Mouse (Mus musculus) cerebellum, postnatal 4 days (tissue): ENCODE measurements around the gene Gpc1.

Experiments
- DNase-seq, 2 experiments: peaks; one replicate each; pipeline ENCODE4 v3.0.0; 2022; ENCODE audit warnings: low spot score in 2 of 2, mixed read lengths in 1 of 2

Gene Gpc1

DNA sequence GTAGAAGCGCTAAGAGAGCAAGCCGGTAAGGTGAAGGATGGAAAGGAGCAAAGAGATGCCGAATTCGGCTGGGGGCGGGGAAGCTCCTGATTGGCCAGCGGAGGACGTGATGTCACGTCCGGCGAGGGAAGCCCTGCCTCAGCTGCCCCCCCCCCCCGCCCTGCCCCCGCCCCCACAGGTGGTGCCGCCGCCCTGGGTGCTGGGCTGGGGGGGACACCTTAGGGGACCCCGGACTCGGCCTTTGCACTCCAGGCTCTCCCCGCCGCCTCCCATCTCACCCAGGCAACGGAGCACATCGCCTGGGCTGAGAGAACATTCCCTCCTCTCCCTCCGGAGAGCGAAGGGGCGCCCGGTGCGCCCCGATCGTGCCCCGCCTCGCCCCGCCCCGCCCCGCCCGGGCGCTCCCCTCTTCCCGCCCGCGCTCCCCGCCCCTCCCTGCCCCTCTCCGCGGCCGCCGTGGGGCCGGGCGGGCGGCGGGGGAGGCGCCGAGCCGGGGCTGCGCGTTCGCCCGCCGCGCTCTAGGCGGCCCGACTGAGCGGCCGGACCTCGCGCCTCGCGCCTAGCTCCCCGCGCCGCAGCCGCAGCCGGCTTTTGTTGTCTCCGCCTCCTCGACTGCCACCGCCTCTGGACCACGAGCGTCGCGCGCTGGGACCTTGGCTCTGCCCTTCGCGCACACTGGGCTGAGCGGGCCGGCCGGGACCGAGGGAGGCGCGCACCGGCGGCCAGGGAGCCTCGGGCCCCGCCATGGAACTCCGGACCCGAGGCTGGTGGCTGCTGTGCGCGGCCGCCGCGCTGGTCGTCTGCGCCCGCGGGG, at the start of gene Gpc1:
Gpc1 (plus strand) TSS at position 458 of the 814 bp plus-strand sequence.
- peak; percentile 63 to 85 for DNase-seq

DNA sequence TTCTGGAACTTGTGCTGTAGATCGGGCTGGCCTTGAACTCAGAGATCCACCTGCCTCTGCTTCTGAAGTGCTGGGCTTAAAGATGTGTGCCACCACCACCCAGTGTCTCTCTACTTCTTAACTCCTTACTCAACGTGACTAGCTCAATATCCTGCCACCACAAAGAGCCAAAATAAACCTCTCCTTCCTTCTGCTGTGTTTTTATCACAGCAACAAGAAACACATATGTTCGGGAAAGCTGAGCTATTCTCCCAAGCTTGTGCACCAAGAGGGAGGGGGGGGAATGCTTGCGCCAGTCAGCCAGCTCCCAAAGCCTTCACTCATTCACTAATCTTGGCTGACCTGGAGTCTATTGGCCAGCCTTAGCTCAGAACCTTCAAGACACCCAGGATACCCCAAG, 49.6 kb upstream of the Gpc1 start:
- DNase-seq: no peak

DNA sequence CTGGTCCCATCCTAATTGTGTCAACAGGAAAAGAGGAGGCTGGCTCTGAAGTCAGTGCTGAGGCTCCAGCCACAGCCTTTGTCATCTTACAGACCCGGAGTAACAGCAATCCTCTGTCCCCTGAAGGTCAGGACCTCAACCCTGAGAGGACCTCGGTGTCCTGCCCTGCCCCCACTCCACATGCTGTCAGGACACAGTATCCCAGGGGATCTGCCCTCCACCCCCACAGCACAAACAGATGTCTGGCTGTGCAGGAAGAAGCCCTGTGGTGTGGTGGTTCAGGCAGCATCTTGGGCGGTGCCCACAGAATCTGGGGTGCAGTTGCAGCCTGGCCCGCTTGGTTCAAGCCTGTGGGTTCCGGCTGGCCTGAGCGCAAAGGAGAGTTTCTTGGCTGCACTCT, 48.9 kb upstream of the Gpc1 start:
- no peak for DNase-seq

DNA sequence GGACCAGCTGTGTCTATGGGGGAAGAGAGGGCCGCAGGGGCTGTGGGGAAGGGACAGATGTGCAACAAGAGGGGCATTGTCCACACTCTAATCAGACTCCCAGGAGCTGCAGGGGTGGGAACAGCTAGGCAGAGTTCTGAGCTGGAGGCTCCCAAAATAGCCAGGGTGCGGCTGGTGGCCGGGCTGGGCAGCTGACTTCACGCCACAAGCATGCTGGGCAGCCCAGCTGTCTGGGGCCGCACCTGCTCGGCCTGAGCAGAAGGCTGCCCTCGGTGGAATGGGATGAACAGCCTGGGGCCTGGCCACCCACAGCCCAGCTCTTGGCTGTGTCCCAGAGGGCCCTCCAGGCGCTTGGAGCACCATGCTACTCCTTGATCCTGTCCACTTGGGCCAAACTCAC, 44.2 kb upstream of the Gpc1 start:
- peak in 1 of 2 experiments; percentile 55 for DNase-seq

DNA sequence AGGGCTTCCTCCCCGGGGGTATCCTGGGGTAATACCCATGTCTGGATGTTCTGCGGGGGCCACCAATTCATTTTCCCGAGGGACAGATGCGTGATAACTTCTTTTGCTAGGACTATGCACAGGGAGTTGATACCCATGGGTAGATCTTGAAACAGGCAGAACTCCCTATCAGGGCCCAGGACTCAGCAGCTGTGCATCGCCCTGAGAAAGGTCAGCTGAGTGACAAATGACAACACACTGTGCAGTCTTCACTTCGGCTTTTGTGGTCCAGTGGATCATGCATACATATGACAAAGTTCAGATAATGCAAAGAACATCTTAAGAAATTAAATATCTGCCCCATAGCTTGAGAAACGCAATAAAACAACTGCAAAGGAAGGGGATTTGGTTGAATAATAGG, 43.4 kb upstream of the Gpc1 start:
- DNase-seq: no peak

DNA sequence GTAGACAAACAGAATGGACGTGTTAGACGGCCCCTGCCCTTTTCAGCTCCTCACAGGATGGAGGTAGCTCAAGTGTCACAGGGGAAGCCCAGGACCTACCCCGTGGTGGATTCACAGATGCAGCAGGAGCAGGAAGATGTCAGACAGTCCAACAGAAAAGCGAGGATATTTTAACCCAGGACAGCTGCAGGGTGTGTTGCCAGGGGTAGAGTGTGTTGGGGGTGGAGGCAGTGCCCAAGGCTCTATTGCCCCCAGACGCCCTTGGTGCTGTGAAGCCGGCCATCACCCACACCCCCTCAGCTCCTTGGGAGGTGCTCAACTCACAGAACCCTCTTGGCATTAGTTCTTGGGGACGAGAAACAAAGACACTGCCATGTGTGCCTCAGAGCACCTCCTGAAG, 40.8 kb upstream of the Gpc1 start:
- no peak for DNase-seq

DNA sequence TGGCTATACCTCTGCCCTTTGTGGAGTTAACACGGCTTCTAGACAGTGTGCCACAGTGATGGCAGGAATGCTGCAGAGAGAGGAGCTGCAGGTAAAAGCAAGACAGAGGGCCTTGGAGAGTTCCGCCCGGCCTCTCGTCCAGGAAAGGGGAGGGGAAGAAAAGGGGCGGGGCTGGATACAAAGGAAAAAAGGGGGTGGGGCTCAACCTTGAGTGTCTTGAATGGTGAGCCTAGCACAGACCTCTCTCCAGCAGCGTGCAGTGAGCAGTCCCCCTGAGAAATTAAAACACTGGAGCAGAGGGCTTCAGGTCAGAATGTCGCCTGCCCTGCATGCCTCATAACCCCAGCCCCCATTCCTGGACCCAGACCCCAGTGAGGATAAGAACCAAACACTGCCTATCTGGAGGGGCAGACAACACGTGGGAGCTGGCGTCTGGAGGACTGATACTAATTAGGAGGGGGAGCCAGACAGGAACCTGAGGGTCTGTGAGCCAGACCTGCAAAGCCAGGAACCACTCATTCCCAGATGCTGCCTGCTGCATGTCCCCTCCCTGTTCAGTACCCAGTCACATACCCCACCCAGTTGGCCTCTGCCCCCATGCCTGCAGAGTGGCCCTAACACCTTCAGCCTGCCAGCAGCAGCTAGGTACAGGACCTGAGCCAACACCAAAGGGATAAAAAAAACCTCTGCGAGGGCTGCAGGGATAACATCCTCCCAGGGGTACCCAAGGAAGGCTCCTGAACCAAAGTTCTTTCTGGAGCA, 40.2 kb upstream of the Gpc1 start:
- no peak for DNase-seq

DNA sequence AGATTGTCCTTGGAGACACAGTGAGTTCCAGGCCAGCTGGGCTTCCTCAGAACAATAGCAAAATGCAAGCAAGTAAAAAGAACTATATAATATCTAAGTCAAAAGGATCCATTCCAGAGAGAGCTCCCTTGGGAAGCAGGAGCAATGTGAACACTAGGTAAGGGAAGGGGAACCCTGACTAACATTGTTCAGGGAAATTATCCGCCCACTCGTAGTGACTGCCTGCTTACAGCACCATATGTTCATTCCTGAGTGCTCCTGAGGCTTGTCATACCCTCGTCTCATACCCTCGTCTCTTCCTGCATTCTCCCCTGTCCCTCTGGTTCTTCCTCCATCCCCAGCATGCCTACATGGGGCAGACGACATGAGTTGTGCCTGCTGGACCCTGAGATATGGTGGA, 37.7 kb upstream of the Gpc1 start:
- no peak for DNase-seq

DNA sequence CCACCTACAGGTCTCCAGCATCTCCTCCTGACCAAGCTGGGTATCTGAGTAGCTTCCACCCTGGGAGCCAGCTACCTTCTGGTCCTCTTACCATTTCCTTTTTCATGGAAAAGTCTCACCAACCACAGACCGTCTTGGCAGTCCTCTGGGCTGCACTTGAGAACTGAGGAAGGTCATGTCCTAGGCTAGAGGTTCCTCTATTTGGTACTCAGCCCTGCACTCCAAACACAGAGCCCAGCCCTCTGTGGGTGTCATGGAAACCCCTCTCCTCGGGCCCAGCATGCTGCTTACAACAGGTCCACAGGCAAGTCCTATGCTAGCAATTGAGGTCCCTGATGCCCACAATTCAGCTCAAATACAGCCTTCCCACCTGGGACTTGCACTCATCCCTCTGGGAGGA, 33.0 kb upstream of the Gpc1 start:
- DNase-seq: no peak

DNA sequence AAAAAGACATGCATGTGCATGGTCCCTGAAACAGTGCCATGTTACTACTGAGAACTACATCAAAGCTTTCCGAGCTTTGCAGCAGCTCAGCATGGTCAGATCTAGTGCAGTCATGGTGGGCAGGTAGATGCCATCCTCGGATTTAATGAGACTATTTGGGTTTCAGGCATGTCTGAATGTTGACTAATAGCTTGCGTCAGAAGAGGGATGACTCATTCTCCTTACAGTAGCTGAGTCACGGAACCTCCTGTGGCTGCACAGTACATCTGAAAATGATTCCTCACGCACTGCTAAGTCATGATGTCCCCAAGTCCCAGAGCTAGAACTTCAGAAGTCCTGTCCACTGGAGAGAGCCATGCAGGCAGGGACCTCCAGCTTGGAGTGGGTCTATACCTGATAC, 31.8 kb upstream of the Gpc1 start:
- DNase-seq: no peak

DNA sequence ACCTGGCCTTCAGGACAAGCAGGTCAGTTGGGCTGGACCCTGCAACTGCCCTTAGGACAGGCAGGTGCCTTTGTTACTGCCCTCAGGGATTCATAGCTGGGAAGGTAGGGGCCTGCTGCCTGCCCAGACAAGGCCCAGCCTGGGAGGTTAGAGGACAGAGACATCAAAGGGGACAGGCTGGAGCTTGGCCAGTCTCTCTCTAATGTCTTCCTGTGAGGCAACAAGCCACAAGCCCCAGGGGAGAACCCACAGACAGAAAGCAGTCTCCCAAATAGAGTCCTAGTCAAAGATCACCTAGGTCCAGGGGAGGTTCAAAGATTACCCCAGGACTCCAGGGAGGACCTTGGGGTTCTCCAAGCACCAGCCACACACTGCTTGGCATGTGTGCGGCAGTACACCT, 29.1 kb upstream of the Gpc1 start:
- DNase-seq: no peak

DNA sequence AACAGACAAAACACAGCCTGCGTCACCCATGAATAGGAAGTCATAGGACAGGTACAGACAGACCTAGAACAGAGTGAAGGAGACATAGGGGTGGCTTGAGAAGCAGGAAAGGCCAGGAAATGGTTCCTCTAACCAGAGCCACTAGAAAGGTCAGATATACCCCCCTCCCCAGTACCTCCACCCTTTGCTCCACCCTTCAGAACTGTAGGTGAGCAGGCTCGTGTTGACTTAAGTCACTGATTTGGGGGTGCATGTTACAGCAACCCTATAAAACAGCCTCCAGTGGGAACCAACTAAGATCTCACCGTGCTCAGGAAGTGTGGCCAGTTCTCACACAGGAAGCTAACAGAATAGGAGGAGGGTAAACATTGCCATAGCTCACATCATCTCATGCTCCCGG, 28.1 kb upstream of the Gpc1 start:
- no peak for DNase-seq

DNA sequence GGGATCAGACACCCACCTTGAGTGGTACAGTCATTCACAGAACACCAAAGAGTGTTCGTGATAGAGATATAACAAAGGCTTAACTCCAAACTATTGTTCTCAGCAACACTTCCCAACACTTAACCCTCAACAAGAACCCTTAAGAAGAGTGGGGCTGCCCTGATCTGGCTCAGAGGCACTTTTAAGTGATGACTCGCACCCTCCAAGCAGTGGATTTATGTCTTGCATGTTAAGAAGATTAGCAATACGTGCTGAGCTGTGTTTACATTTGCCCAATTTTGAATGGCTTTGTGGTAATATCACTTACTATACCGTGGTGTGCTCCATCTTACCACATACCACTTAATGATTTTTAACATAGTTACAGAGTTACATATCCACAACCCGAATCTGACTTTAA, 26.3 kb upstream of the Gpc1 start:
- DNase-seq: no peak

DNA sequence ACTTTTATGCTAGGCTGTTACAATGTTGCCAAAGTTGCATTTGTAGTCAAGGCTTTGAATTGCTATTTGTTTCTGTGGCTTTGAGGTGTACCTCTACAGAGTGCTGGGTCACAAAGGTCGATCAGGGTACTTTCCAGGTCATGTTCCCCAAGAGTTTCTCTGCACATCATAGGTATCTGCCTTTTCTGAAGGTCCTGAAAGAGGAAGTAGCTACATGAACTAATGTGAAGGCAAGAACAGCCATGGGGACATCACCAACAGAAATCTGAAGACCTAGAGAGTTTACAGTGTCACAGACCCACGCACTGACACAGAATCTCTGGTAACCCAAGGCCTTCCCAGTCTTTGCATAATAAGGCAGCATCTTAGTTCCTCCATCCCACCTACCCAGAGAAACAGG, 25.6 kb upstream of the Gpc1 start:
- DNase-seq: no peak

DNA sequence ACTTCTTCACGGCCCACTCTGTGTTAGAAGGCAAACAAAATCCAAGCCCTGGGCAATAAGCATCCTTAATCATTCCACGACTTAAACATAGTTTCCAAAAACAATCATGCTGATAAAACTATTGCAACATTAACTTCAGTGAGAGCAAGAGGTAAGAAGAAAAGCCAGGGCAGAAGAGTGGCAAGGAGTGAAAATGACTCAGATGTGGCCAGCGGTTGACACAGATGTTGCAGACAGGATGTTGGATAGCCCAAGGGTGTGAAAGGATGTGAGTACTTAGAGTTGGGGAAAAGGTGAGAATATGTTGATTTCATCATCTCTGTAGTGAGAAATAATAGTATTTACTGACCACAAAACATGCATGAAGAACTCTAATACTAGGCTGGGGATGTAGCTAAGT, 24.7 kb upstream of the Gpc1 start:
- no peak for DNase-seq

DNA sequence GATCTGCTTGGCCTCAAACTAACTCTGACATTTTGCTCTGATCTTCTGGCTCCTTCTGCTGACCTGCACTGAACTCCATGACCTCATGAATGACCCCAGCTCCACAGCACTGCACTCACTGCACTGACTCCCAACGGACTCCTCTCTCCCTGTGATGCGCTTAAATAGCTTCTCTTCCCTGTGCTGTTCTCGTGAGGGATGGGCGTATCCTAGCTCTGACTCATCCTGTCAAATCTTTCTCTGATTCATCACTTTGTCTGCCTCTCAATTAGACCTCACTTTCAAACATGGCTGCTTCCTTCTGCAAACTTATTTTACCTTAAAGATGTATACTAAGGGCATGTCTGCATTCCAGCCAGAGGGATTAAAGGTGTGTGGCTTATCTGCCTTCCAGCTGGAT, 21.8 kb upstream of the Gpc1 start:
- DNase-seq: no peak

DNA sequence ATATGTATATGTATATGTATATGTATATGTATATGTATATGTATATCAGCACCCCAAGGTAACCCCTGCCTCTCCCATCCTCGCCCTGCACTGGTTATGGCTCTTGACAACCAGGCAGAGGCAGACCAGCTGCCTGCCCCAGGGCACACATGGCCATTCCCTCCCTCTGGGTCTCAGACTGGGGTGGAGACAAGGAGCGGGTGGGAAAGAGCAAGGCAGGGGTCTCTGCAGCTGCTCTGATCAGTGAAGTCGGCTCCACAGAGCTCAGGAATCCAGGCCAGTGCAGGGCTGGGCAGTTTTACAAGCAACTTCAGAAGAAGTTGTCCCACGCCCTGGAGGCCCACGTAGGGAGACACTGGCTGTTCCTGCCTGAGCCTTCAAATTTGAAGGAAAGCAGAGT, 17.1 kb upstream of the Gpc1 start:
- DNase-seq: no peak

DNA sequence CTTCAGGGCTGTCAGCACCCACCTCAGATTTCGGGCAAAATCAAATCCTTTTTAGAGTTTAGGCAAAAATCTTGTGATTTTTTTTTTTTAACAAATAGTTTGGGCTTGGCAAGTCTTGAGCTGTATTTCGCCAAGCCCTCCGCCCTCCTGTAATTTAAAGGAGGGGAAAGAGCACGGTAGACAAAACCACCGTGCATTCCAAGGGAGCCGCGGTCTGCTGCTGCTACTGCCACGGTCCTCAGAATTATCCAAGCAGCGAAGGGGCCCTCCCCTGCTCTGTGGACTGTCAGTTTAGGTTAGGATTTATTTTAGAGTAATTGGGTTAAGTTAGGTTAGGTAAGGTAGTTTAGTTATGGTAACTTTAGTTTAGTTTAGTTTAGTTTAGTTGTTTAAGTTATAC, 16.3 kb upstream of the Gpc1 start:
- DNase-seq: no peak

DNA sequence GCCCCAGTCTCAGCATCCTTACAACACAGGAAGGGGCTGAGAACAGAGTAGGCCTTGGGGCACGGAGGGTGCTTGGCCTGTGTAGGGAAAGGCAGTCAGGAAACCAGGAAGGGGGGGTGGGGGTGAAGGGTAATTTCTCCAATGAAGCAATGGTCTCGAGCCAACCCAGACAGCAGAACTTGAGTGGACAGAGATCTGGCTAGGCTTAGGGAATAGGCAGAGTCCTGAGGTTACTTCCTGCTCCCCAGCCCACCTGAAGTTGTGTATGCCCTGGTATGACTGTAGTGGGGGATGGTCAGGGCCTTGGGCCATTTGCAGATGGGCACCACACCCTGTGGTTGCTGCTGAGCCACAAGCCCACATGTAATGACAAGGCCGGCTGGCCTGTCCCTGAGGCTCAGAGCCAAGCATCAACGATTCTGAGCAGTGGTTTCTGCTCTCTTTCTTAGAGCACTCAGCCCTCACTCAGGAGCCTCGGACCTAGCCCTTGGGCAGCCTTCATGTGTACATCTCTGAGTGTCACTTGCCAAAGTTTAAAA, 15.6 kb upstream of the Gpc1 start:
- no peak for DNase-seq

DNA sequence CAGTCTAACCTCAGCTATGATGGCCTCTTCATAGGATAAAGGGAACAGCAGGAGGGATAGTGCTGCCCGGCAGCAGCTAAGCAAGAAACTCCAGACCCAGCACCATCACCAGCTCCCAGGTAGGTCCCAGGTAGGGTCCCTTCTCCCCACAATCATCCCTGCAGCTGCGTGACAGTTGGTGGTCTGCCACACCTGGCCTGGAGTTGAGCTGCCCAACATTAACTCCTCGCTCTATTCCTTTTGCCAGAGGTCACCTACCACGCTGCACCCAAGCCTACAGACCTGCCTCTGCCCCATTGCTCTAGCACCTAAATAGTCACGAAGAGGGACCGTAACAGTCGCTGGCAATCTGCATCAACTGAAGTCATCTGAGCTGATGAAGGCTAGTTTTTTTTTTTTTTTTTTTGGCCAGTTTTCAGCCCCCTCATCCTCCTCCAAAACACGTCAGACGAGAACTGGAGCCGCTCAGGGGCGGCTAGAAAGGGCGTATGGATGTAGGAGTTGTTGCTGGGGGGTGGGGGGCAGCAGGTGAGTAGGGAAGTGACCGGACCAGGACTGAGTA, 738 bp upstream of the Gpc1 start:
- no peak for DNase-seq

DNA sequence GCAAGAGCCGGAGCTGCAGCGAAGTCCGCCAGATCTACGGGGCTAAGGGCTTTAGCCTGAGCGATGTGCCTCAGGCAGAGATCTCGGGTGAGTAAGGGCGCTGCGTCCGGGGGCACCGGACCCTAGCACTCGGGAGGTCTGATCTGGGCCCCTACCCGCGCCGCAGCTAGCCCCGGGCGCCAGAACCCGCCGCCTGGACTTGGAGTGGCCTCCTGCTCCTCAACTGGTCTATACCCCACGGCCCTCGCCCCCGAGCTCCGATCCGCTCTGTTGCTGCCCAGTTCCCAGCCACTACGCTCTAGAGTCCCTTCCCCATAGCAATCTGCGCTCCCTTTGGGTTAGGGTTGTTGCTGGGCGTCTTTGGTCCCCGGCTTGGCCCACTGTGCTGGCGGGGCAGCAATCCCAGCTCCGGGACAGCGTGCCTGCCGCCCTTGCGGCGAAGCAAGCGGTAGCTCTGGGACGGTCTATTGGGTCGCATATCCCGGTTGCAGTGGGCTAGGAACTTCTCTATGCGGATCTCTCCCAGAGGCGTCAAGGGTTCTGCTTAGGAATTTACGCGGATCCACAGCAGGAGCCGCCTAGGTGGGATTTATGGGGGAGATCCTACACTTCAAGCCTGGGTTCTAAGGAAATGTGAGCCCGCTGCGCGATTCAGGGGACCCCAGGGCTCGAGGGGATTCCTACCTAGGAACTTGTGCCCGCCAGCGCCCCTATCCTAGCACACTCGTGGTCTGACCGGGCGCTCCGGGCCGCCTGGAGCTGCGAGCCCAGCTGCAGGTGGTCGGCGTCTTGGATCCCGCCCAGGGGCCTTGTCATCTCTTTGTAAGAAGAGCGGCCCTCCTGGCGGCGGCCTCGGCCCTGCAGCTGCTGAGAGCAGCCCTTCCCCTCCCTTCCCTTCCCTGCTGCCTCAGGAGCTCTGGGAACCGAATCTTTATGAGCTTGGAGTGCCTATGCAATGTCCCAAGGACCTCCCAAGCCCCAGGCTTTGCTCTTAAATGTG, 866 bp downstream of the Gpc1 start:
- DNase-seq: peak; percentile 26 to 68
